Mouse (Mus musculus) CH12.LX (cell line): ENCODE measurements at regions not wholly inside any gene's neighbourhood (a gene's known extent, or its start where the extent isn't known, plus 50 kb on each side); places are given as distances from the start of the nearest gene placed in this dataset.
A peak's percentile ranks its signal among the peaks of the same experiment; 100 is the strongest.

Experiments used
- DNase-seq: peaks from one replicate; pipeline ENCODE4 v3.0.0-alpha.2; 2013; ENCODE audit errors: extremely low read depth
- H3K27ac ChIP-seq: 2 replicates; pipeline ENCODE4 v1.5.1; 2012; ENCODE audit warnings: low read depth, mild to moderate bottlenecking, control low read depth, moderate library complexity; ENCODE audit not compliant: insufficient read depth
- H3K27me3 ChIP-seq: replicated peaks from 2 replicates; pipeline ENCODE3; 2012; ENCODE audit warnings: inconsistent platforms
- H3K36me3 ChIP-seq, 2 experiments: replicated peaks in 1 of 2; 2 replicates each; pipeline versions ENCODE3 to v1.6.1; 2012; ENCODE audit warnings: inconsistent platforms in 1 of 2, low read length in 1 of 2, mild to moderate bottlenecking in 1 of 2, mixed read lengths in 1 of 2, moderate library complexity in 1 of 2; ENCODE audit not compliant: control insufficient read depth in 1 of 2, insufficient read depth in 1 of 2
- H3K4me1 ChIP-seq, 2 experiments: 2 replicates each; pipeline ENCODE4 v1.6.1; 2012; ENCODE audit warnings: inconsistent platforms in 1 of 2, moderate library complexity in 1 of 2; ENCODE audit not compliant: insufficient read depth in 2 of 2, control insufficient read depth in 1 of 2
- H3K4me2 ChIP-seq: 2 replicates; pipeline ENCODE4 v1.6.1; 2012; ENCODE audit warnings: low read depth, mild to moderate bottlenecking, control low read depth; ENCODE audit not compliant: poor library complexity, insufficient read depth, severe bottlenecking
- H3K4me3 ChIP-seq, 3 experiments: fragments of 150-350 bp in 1 of 3; sonication (generic) in 1 of 3; replicated peaks in 1 of 3; 2 replicates each; pipeline versions ENCODE3 to v1.5.1; 2011 to 2012; ENCODE audit warnings: low read depth in 2 of 3, low read length in 2 of 3, mild to moderate bottlenecking in 2 of 3, moderate library complexity in 2 of 3, control low read depth in 1 of 3, improper control_type of control experiment in 1 of 3, inconsistent platforms in 1 of 3, mixed read lengths in 1 of 3; ENCODE audit not compliant: poor library complexity in 1 of 3
- H3K79me2 ChIP-seq: replicated peaks from 2 replicates; pipeline ENCODE4 v1.6.1; 2012; ENCODE audit warnings: mild to moderate bottlenecking, moderate library complexity; ENCODE audit not compliant: control insufficient read depth, poor library complexity, insufficient read depth, severe bottlenecking; ENCODE audit errors: extremely low read depth
- H3K9ac ChIP-seq: 2 replicates; pipeline ENCODE4 v1.6.1; 2012; ENCODE audit warnings: low read depth, mild to moderate bottlenecking, control low read depth, moderate library complexity; ENCODE audit not compliant: insufficient read depth
- H3K9me3 ChIP-seq: replicated peaks from 2 replicates; pipeline ENCODE3; 2012; ENCODE audit warnings: low read length, inconsistent platforms, mixed read lengths
- BHLHE40 ChIP-seq: IDR thresholded peaks from 2 replicates; pipeline ENCODE4 v1.6.1; 2011; ENCODE audit warnings: mild to moderate bottlenecking, low read depth, low read length, improper control_type of control experiment
- CHD1 ChIP-seq: IDR thresholded peaks from 2 replicates; pipeline ENCODE4 v1.6.1; 2012; ENCODE audit warnings: low read depth, low read length, improper control_type of control experiment, inconsistent platforms
- CHD2 ChIP-seq: IDR thresholded peaks from 2 replicates; pipeline ENCODE4 v1.6.1; 2011; ENCODE audit warnings: low read length, improper control_type of control experiment
- CTCF ChIP-seq, 2 experiments: IDR thresholded peaks in 1 of 2; conservative IDR thresholded peaks in 1 of 2; 2 replicates each; pipeline ENCODE4 v1.5.1; 2011 to 2012; ENCODE audit warnings: low read depth in 2 of 2, low read length in 2 of 2, improper control_type of control experiment in 1 of 2, inconsistent platforms in 1 of 2, mild to moderate bottlenecking in 1 of 2, moderate library complexity in 1 of 2
- E2F4 ChIP-seq: IDR thresholded peaks from 2 replicates; pipeline ENCODE4 v1.6.1; 2011; ENCODE audit warnings: low read depth, low read length, improper control_type of control experiment; ENCODE audit not compliant: insufficient replicate concordance
- ELF1 ChIP-seq: IDR thresholded peaks from 2 replicates; pipeline ENCODE4 v1.6.1; 2014; ENCODE audit warnings: low read depth, mild to moderate bottlenecking, inconsistent platforms, low read length, improper control_type of control experiment
- EP300 ChIP-seq: IDR thresholded peaks from 2 replicates; pipeline ENCODE4 v1.6.1; 2011; ENCODE audit warnings: low read length, improper control_type of control experiment
- ETS1 ChIP-seq: conservative IDR thresholded peaks from 2 replicates; pipeline ENCODE4 v1.6.1; 2012; ENCODE audit warnings: low read depth, mild to moderate bottlenecking, inconsistent platforms, low read length, improper control_type of control experiment, moderate library complexity
- GABPA ChIP-seq: IDR thresholded peaks from 2 replicates; pipeline ENCODE4 v1.6.1; 2012; ENCODE audit warnings: low read depth, low read length, improper control_type of control experiment, inconsistent platforms; ENCODE audit not compliant: insufficient replicate concordance
- JUND ChIP-seq: conservative IDR thresholded peaks from 2 replicates; pipeline ENCODE4 v1.6.1; 2011; ENCODE audit warnings: low read depth, low read length, improper control_type of control experiment
- MAFK ChIP-seq: IDR thresholded peaks from 2 replicates; pipeline ENCODE4 v1.6.1; 2011; ENCODE audit warnings: low read length, improper control_type of control experiment; ENCODE audit not compliant: insufficient replicate concordance
- MAX ChIP-seq: IDR thresholded peaks from 2 replicates; pipeline ENCODE4 v1.6.1; 2011; ENCODE audit warnings: low read length, improper control_type of control experiment
- MAZ ChIP-seq: IDR thresholded peaks from 2 replicates; pipeline ENCODE4 v1.6.1; 2012; ENCODE audit warnings: low read depth, mild to moderate bottlenecking, inconsistent platforms, low read length, improper control_type of control experiment, moderate library complexity
- MEF2A ChIP-seq: IDR thresholded peaks from 2 replicates; pipeline ENCODE4 v1.6.1; 2014; ENCODE audit warnings: low read depth, mild to moderate bottlenecking, inconsistent platforms, low read length, improper control_type of control experiment, borderline replicate concordance
- MXI1 ChIP-seq: IDR thresholded peaks from 2 replicates; pipeline ENCODE4 v1.6.1; 2011; ENCODE audit warnings: mild to moderate bottlenecking, low read depth, low read length, improper control_type of control experiment
- MYC ChIP-seq: IDR thresholded peaks from 2 replicates; pipeline ENCODE4 v1.6.1; 2011; ENCODE audit warnings: low read depth, mild to moderate bottlenecking, improper control_type of control experiment, low read length
- NELFE ChIP-seq: IDR thresholded peaks from 2 replicates; pipeline ENCODE4 v1.6.1; 2011; ENCODE audit warnings: low read depth, low read length, improper control_type of control experiment
- NRF1 ChIP-seq: IDR thresholded peaks from 2 replicates; pipeline ENCODE4 v1.6.1; 2014; ENCODE audit warnings: low read depth, mild to moderate bottlenecking, inconsistent platforms, low read length, improper control_type of control experiment, moderate library complexity
- PAX5 ChIP-seq: IDR thresholded peaks from 2 replicates; pipeline ENCODE4 v1.6.1; 2012; ENCODE audit warnings: low read length, inconsistent platforms, mixed read lengths
- POLR2A ChIP-seq: IDR thresholded peaks from 2 replicates; pipeline ENCODE4 v1.6.1; 2011; ENCODE audit warnings: low read depth, mild to moderate bottlenecking, improper control_type of control experiment, low read length
- RCOR1 ChIP-seq: conservative IDR thresholded peaks from 2 replicates; pipeline ENCODE4 v1.6.1; 2012; ENCODE audit warnings: low read depth, mild to moderate bottlenecking, inconsistent platforms, low read length, improper control_type of control experiment
- SIN3A ChIP-seq: IDR thresholded peaks from 2 replicates; pipeline ENCODE4 v1.6.1; 2012; ENCODE audit warnings: low read length, improper control_type of control experiment, inconsistent platforms
- SMC3 ChIP-seq: IDR thresholded peaks from 2 replicates; pipeline ENCODE4 v1.6.1; 2011; ENCODE audit warnings: low read depth, low read length, improper control_type of control experiment
- TBP ChIP-seq: conservative IDR thresholded peaks from 2 replicates; pipeline ENCODE4 v1.6.1; 2011; ENCODE audit warnings: low read depth, low read length, improper control_type of control experiment
- UBTF ChIP-seq: IDR thresholded peaks from 2 replicates; pipeline ENCODE4 v1.6.1; 2012; ENCODE audit warnings: low read depth, mild to moderate bottlenecking, inconsistent platforms, low read length, improper control_type of control experiment, moderate library complexity
- USF1 ChIP-seq: IDR thresholded peaks from 2 replicates; pipeline ENCODE4 v1.6.1; 2014; ENCODE audit warnings: low read depth, mild to moderate bottlenecking, inconsistent platforms, low read length, improper control_type of control experiment
- USF2 ChIP-seq: conservative IDR thresholded peaks from 2 replicates; pipeline ENCODE4 v1.6.1; 2011; ENCODE audit warnings: low read depth, low read length, improper control_type of control experiment
- ZC3H11A ChIP-seq: IDR thresholded peaks from 2 replicates; pipeline ENCODE4 v1.6.1; 2012; ENCODE audit warnings: low read depth, mild to moderate bottlenecking, inconsistent platforms, low read length, improper control_type of control experiment
- ZKSCAN1 ChIP-seq: IDR thresholded peaks from 2 replicates; pipeline ENCODE4 v1.6.1; 2012; ENCODE audit warnings: low read depth, inconsistent platforms, low read length, improper control_type of control experiment, borderline replicate concordance
- ZNF384 ChIP-seq: IDR thresholded peaks from 2 replicates; pipeline ENCODE4 v1.6.1; 2012; ENCODE audit warnings: low read depth, low read length, improper control_type of control experiment, inconsistent platforms
- dilution Hi-C: fragments of 300-500 bp; cut with MboI; formaldehyde crosslinking; loops from 2 replicates; pipeline ENCODE4 v1.14.3; 2020; ENCODE audit warnings: low sequenced_read_pairs; ENCODE audit not compliant: extremely low pct_unique_long_range_greater_than_20kb, extremely low pct_ligation_motif_present
- in situ Hi-C: fragments of 300-500 bp; cut with MboI; formaldehyde crosslinking; loops from 3 replicates; pipeline ENCODE4 v1.14.3; 2019; ENCODE audit warnings: low sequenced_read_pairs, low pct_ligation_motif_present, low pct_unique_long_range_greater_than_20kb, mixed read lengths

GRCm38 (mm10) chr19:27123334-27123733 is 93.0 kb upstream of the Vldlr start:
- dilution Hi-C loops: no loop called here
- no peak overlapping the region for H3K4me2 ChIP-seq

GRCm38 (mm10) chr19:27123806-27124469 is 92.3 kb upstream of the Vldlr start:
- H3K27me3 ChIP-seq: no peaks in the 10 kb centered on the region
- peak; percentile 77 for DNase-seq
- no peaks in the 10 kb centered on the region for H3K36me3 ChIP-seq
- in situ Hi-C loops (no loop called here), dilution Hi-C loops (no loop called here)
- H3K9ac ChIP-seq: no peak overlapping the region
- no peaks in the 10 kb centered on the region for H3K79me2 ChIP-seq
- H3K4me2 ChIP-seq: no peak overlapping the region
- H3K4me1 ChIP-seq: peaks cover 4 to 13% of the 10 kb centered on the region in 2 experiments; a peak in 3 of 4 replicates
- no peak overlapping the region for H3K27ac ChIP-seq
- peak overlapping the region in 1 of 3 experiments; percentile 23 for H3K4me3 ChIP-seq
- no peaks in the 10 kb centered on the region for H3K9me3 ChIP-seq
- no peak for TF ChIP-seq MEF2A
- no peak for TF ChIP-seq MAFK
- TF ChIP-seq MYC: peak; percentile 49; the same call in 1 of the 2 replicates
- TF ChIP-seq EP300: no peak
- TF ChIP-seq ELF1: no peak; the same call in 1 of the 2 replicates
- TF ChIP-seq SMC3: peak; percentile 39
- no peak for TF ChIP-seq SIN3A
- no peak for TF ChIP-seq GABPA
- TF ChIP-seq POLR2A: no peak
- no peak for TF ChIP-seq PAX5
- no peak for TF ChIP-seq ETS1
- no peak for TF ChIP-seq TBP
- no peak for TF ChIP-seq UBTF
- TF ChIP-seq E2F4: no peak
- TF ChIP-seq CHD2: no peak
- peak; percentile 26; the same call in 1 of the 2 replicates for TF ChIP-seq ZNF384
- TF ChIP-seq BHLHE40: peak; percentile 98
- TF ChIP-seq ZC3H11A: no peak
- peak; percentile 19 to 64; a peak in 3 of 4 replicates for TF ChIP-seq CTCF (conservative IDR thresholded peaks at IDR 0.05 in 1 of 2, IDR thresholded peaks at IDR 0.05 in 1 of 2; ENCODE audit: low read depth in 2 of 2, low read length in 2 of 2)
- TF ChIP-seq JUND: no peak
- peak; percentile 64; the same call in 1 of the 2 replicates for TF ChIP-seq MAX
- no peak for TF ChIP-seq NRF1
- no peak for TF ChIP-seq USF1
- no peak for TF ChIP-seq RCOR1
- TF ChIP-seq USF2: no peak
- no peak for TF ChIP-seq MAZ

More at GRCm38 (mm10) chr19:27123334-27123733, 93.0 kb upstream of the Vldlr start:
- H3K79me2 ChIP-seq: no peaks in the 10 kb centered on the region
- H3K9me3 ChIP-seq: no peaks in the 10 kb centered on the region
- H3K36me3 ChIP-seq: no peaks in the 10 kb centered on the region
- DNase-seq: no peak
- no peak overlapping the region for H3K4me3 ChIP-seq
- no peak overlapping the region for H3K27ac ChIP-seq
- peaks cover 4 to 13% of the 10 kb centered on the region in 2 experiments; a peak in 3 of 4 replicates for H3K4me1 ChIP-seq
- H3K9ac ChIP-seq: no peak overlapping the region
- TF ChIP-seq SIN3A (no peak), TBP (no peak), GABPA (no peak), ZC3H11A (no peak), ZKSCAN1 (no peak), JUND (no peak), E2F4 (no peak), ELF1 (no peak), USF1 (no peak), MXI1 (no peak), MYC (no peak), NELFE (no peak), CHD1 (no peak), SMC3 (no peak), PAX5 (no peak), MAFK (no peak), USF2 (no peak), POLR2A (no peak)
- TF ChIP-seq, all 38 proteins: peak for 0
- in situ Hi-C loops: no loop called here
- H3K27me3 ChIP-seq: no peaks in the 10 kb centered on the region
